Mouse (Mus musculus) G1E (cell line): ENCODE measurements around the gene Npas3.

Source experiments
- CTCF ChIP-seq: IDR thresholded peaks from 2 replicates; pipeline ENCODE4 v1.5.1; 2012; ENCODE audit warnings: low read depth, low read length, inconsistent platforms, mixed read lengths
- GATA1 ChIP-seq: IDR thresholded peaks from 2 replicates; pipeline ENCODE4 v1.6.1; 2012; ENCODE audit warnings: borderline replicate concordance, low read length, inconsistent platforms, mixed read lengths
- GATA2 ChIP-seq: IDR thresholded peaks from 2 replicates; pipeline ENCODE4 v1.6.1; 2012; ENCODE audit warnings: low read depth, low read length, inconsistent platforms, borderline replicate concordance
- POLR2AphosphoS5 ChIP-seq: IDR thresholded peaks from 2 replicates; pipeline ENCODE4 v1.6.1; 2012; ENCODE audit warnings: low read depth, low read length, inconsistent platforms; ENCODE audit not compliant: insufficient replicate concordance
- TAL1 ChIP-seq: conservative IDR thresholded peaks from 2 replicates; pipeline ENCODE4 v1.6.1; 2012; ENCODE audit warnings: low read depth, low read length, inconsistent platforms, mixed read lengths

DNA sequence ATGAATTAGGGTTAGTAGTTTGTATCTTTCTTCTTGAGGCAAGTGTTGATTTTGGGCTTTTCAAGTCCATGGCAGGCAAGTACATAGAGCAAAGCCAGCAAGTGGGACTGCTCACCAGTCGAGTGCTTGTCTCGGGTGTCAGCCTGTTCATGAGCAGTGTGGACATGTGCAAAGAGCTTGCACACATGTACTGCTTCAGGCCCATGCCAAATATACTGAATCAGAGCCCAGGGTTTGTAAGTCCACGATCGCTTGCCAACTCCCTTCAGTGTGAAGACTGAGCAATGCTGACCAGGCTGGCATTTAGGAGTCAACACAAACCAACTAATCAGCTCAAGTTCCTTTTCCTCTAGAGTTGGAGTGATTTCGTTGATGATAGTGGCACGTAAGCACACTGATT is 805.1 kb downstream of the Npas3 start:
- TF ChIP-seq TAL1 = no peak
- no peak for TF ChIP-seq CTCF
- TF ChIP-seq GATA1 = no peak
- TF ChIP-seq POLR2AphosphoS5 = no peak
- TF ChIP-seq GATA2 = no peak
